Mouse (Mus musculus) cortical plate, adult 2 months (tissue): ENCODE results near the gene 1810010D01Rik. TPM values are rescaled to one million over a fixed set of nuclear protein-coding genes. Genes with fewer than 3 reads are reported as not detected.

Experiments used
- H3K27ac ChIP-seq: fragments of 200-500 bp; 2 replicates; pipeline ENCODE4 v1.5.1; 2012; ENCODE audit warnings: low read length, control low read depth, inconsistent platforms; ENCODE audit not compliant: insufficient read depth
- H3K4me1 ChIP-seq: fragments of 200-500 bp; 2 replicates; pipeline ENCODE4 v1.6.1; 2011; ENCODE audit warnings: low read length; ENCODE audit not compliant: control insufficient read depth, insufficient read depth
- H3K4me3 ChIP-seq: fragments of 200-500 bp; 2 replicates; pipeline ENCODE4 v1.5.1; 2011; ENCODE audit warnings: mild to moderate bottlenecking, low read length, control low read depth; ENCODE audit not compliant: insufficient read depth
- CTCF ChIP-seq: fragments of 200-500 bp; IDR thresholded peaks from 2 replicates; pipeline ENCODE4 v1.5.1; 2011; ENCODE audit warnings: mild to moderate bottlenecking, control low read depth, low read length; ENCODE audit not compliant: insufficient read depth; ENCODE audit errors: extremely low read depth
- POLR2A ChIP-seq: fragments of 200-500 bp; IDR thresholded peaks from 2 replicates; pipeline ENCODE4 v1.6.1; 2011; ENCODE audit warnings: mild to moderate bottlenecking, low read length, control low read depth; ENCODE audit not compliant: insufficient read depth; ENCODE audit errors: extremely low read depth
- polyA plus RNA-seq: library from polyadenylated mRNA; depleted of rRNA; stranded (reverse); fragments of >200 nt; gene quantifications from 2 replicates; pipeline ENCODE4 v1.2.3, GENCODE M21; 2012

Gene 1810010D01Rik
- polyA plus RNA-seq, 1 experiment, result 2.9 TPM

DNA sequence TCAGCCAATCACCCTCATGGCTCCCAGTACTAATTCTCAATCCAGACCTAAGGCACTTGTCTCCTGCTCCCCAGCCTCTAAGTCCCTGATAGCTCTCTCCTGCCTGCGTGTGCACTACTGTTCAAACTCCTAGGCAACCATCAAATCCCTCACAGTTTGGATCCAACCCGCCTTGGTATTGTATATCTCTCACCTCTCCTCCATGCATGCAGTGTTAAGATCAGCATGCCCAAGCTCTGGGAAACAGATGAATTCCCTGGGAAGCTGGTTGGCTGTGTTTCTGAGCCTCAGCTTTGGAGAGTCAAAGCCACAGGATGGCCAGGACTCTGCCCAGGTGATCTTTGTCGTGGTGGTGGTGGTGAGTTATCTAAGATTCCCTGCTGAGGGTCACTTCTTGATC lies 10.2 kb downstream of the 1810010D01Rik start:
- TF ChIP-seq POLR2A, result no peak
- peaks cover 21% of the 10 kb centered on the region for H3K4me1 ChIP-seq
- peak overlapping the region; percentile 79 for H3K27ac ChIP-seq
- no peak overlapping the region for H3K4me3 ChIP-seq

DNA sequence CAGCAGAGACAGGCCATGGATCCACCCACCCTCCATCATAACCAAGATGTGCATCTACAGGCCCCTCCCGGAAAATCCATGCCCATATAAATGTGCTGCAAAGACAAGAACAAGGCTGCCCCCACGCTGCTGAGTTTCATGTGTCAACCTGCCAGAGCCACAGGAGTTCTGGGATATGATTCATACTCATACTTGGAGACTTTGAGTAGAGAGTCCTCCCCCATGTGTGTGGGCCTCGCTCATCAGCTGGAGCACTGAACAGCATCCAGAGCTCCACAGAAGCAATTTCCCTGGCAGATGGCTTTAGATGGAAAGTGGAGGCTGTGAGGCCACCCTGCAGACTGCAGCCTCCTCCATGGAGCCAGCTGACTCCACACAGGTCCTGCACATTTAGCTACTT lies 10.9 kb downstream of the 1810010D01Rik start:
- Histone ChIP-seq H3K4me3 (no peak overlapping the region), H3K4me1 (peaks cover 21% of the 10 kb centered on the region), H3K27ac (0 out of 2 replicates have a peak overlapping the region, but pooled peaks have one; percentile 4)
- TF ChIP-seq POLR2A, result no peak
- peak; percentile 22; the same call in 1 of the 2 replicates for TF ChIP-seq CTCF

DNA sequence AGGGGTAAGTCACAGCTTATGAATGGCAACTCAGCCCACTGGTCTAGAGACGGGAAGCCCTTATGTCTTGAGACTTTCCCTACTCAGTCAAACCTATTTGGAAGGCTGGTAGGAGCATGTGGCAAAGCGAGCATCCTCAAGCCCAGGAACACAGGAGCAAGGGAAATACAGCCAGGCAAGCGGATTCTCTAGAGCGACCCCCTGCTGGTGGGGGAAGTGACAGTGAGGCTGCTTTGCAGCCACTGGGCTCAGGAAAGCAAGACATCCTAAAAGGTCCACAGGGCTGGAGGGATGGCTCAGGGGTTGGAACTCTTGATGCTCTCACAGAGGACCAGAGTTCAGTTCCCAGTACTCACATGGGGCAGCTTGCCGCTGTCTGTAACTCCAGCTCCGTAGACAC lies 11.6 kb downstream of the 1810010D01Rik start:
- H3K27ac ChIP-seq, result no peak overlapping the region
- no peak overlapping the region for H3K4me3 ChIP-seq
- TF ChIP-seq POLR2A (no peak), CTCF (no peak)
- H3K4me1 ChIP-seq, result peaks cover 21% of the 10 kb centered on the region

DNA sequence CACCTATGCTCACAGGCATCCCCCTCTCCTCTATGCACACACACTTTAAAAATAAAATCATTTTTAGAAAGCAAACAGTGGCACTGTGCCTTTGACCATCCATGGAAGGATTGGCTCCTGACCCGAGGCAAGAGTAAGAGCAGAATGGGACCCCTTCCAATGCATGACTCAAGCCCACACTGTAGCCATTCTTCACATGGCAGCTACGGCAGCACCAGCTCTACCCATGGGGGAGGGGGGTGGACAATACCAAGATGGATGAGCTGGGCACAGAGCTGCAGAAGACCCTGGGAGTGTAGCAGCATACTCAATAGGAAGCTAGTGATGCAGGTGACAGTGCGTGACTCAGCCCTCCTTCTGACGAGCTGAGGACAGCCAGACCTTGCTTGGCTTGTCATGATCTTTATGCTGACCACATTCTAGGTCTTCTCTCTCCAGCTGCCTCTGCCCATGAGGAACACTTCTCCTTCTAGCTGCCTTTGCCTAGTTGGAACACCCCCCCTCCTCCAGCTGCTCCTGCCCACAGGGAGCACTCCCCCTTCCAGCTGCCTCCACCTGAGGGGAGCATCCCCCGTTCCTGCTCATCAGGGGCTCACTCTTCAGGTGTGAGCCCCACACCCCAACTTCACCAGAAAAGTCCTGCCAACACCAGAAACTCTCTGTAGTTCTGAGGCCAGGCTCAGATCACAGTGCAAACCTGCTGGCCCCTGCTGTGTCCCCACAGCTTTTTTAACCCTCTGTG lies 12.6 kb downstream of the 1810010D01Rik start:
- Histone ChIP-seq H3K27ac (no peak overlapping the region), H3K4me3 (no peak overlapping the region), H3K4me1 (peaks cover 21% of the 10 kb centered on the region)
- TF ChIP-seq POLR2A (no peak), CTCF (no peak)

DNA sequence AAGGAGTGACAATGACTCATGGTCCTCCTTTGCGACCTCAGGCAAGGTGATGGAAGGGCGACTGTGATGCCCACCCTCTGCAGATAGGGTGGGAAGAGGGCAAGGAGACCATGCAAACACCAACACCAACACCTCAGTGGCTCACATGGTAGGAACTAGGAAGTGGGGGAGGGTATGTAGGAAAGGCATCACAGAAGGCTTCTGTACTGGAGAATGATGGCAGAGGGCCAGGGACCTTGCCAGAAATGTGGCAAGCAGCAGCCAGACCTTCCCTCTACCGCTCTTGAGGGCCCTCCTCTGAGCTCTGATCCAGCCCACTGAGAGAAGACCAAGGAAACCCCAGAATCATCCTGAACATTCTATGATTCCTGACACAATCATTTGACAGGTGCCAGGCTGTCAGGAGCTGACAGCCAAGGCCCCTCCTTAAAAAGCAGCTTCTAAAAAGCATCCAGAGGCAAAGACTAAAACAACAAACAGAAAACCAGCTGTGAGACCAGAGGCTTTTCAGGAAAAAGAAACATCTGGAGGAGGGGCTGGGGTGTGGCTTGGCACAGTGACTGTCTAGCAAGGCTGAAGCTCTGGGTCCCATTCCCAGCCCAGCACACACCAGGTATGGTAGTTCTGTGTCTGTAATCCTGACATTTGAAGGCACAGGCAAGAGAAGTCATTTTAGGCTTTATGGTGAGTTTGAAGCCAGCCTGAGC lies 13.3 kb downstream of the 1810010D01Rik start:
- no peak overlapping the region for H3K4me3 ChIP-seq
- no peak for TF ChIP-seq POLR2A
- TF ChIP-seq CTCF, result no peak
- H3K4me1 ChIP-seq, result peaks cover 21% of the 10 kb centered on the region
- H3K27ac ChIP-seq, result no peak overlapping the region

DNA sequence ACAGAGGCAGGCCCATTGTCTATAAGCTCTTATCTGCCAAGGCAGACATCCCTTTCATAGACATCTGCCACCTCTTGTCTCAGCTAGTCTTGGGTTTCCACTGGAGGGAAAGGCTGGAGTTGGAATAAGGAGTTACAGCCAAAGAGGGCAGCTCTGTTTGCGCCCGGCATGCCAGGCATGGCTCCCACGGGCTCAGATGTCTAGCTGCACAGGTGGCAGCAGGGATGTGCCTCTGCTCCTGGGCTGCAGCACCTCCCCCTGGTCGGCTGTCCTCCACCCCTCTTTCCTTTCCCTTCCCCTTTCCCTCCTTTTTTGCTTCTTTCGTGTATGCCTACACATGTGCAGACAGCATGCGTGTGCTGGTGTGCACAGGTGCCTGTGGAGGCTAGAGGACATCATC lies 15.1 kb downstream of the 1810010D01Rik start:
- H3K27ac ChIP-seq, result no peak overlapping the region
- H3K4me1 ChIP-seq, result peaks cover 16% of the 10 kb centered on the region
- no peak for TF ChIP-seq CTCF
- H3K4me3 ChIP-seq, result no peak overlapping the region

DNA sequence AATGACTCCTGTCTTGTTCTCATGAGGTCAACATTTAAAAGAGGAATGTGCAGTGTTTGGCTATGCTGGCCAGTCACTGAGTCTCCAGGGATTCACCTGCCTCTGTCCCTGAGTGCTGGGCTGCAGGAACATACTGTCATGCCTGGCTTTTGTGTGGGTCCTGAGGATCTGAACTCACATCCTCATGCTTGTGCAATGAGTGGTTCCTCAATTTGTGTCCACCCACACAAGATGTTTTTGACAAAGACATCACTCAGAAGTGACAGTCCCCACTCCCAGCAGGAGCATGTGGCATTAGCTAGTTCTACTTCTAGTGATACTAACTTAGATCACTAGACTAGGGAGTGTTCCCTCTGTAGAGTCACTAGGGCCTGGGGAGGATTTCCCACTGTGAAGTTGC lies 17.4 kb downstream of the 1810010D01Rik start:
- Histone ChIP-seq H3K4me1 (peaks cover 12% of the 10 kb centered on the region), H3K4me3 (no peak overlapping the region), H3K27ac (no peak overlapping the region)
- TF ChIP-seq POLR2A (no peak), CTCF (no peak)

DNA sequence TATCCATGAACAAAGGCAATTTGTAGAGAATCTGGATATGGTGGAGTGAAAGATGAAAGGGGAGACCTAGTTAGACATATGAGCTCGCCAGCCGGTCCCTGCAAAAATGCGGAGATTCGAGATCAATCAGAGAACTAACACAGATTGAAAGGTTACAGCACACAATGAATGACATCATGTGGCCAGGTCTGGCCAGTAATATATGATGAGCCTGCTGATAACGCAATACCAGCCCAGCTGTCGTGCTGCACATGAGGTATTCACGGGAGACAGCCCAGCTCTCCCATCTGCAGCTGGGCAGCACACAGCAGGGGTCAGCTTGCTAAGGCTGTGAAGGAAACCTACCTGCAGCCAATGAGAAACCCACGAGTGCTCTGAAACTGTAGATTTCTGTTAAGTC lies 18.6 kb downstream of the 1810010D01Rik start:
- Histone ChIP-seq H3K4me3 (no peak overlapping the region), H3K4me1 (peaks cover 2% of the 10 kb centered on the region), H3K27ac (no peak overlapping the region)
- no peak for TF ChIP-seq CTCF
- no peak for TF ChIP-seq POLR2A

DNA sequence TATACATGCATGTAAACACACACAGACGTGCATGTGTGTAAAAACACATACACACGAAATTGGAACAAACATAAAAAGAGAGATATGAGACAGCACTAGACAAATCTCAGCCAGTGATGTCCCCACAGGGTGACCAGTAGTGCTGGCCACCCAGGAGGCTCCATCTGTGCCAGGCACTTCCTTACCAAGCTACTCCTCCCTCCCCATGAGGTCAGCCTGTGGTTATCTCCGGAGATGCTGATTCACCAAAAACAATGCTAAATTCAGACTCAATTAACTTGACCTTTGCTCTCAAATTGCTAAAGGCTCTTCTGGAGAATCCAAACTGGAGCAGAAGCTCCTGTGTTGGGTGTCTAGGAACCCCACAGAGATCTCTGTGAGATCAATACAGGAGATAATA lies 20.1 kb downstream of the 1810010D01Rik start:
- Histone ChIP-seq H3K4me3 (no peak overlapping the region), H3K4me1 (no peaks in the 10 kb centered on the region), H3K27ac (no peak overlapping the region)
- TF ChIP-seq POLR2A (no peak), CTCF (no peak)

DNA sequence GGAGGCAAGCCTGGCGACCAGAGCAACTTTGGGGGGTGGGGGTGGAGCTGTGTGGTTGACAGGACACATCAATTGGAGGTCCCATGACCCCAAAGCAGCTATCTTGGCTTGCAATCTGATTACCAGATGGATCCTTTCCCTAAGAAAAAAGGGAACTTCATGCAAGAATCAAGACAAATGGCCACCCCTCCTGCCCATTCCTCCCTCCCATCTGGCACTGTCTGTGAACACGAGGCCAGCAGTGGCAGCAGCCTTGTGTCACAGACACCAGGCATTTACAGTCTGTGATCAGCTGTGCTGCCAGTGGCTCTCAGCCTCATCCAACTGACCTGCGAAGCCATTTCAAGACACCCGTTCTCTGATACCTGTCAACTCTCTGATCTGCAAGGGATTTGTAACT lies 25.5 kb downstream of the 1810010D01Rik start:
- H3K4me1 ChIP-seq, result no peaks in the 10 kb centered on the region
- H3K27ac ChIP-seq, result no peak overlapping the region
- H3K4me3 ChIP-seq, result no peak overlapping the region
- TF ChIP-seq POLR2A (no peak), CTCF (no peak)

DNA sequence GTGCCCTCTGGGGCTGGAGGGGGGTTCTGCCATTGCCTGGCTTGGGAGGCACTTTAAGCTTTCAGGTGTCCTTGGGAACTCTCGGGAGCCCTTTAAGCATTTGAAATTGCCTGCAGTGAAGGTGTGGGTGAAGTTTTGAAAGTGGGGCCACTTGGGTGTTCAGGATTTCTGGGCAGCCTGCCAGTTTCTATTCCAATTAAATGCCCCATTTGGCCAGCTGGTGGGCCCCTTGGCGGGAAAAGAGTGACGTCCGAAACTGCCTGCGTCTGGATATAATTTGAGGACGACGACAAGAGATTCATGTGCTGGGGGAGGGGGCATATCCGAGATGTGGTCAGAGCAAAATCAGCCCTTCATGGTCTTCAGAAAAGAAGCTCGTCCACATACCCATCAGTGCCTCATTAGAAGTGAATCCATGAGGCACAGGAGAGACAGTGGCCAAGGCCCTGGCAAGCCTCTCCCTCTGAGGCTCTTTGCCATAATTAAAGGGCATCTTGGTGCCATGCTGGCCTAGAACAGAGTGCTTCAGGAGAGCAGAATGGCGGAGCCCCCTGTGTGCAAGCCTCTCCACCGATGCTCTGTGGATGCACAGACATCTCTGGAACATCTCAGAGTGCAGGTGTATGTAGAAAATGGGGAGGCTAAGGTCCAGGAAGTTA lies 26.4 kb downstream of the 1810010D01Rik start:
- no peak overlapping the region for H3K27ac ChIP-seq
- no peak overlapping the region for H3K4me3 ChIP-seq
- no peaks in the 10 kb centered on the region for H3K4me1 ChIP-seq
- TF ChIP-seq CTCF (no peak), POLR2A (no peak)
